Mouse (Mus musculus) kidney, adult 2 months (tissue): Measurements from ENCODE around the gene Dvl2.

Experiments
- CTCF ChIP-seq: fragments of 200-500 bp; conservative IDR thresholded peaks from 2 replicates; pipeline ENCODE4 v1.5.1; 2011; ENCODE audit warnings: low read depth, mild to moderate bottlenecking, control low read depth, low read length, moderate library complexity, mixed read lengths; ENCODE audit not compliant: insufficient read depth, insufficient read length
- POLR2A ChIP-seq: fragments of 200-500 bp; IDR thresholded peaks from one replicate; pipeline ENCODE4 v1.6.1; 2011; ENCODE audit warnings: low read depth, low read length, control low read depth

- no peak for TF ChIP-seq CTCF
- TF ChIP-seq POLR2A = no peak
These were observed 25.5 kb upstream of the Dvl2 start for GRCm38 (mm10) chr11:69974907-69975306.
